Mouse (Mus musculus) spleen, postnatal 36 days (tissue): ENCODE results near the gene Tcap.
"Not testable (repeated sequence)": the region's sequence is repeated elsewhere in the genome, so short reads cannot be mapped to it uniquely, and the experiment has no call there.

Source experiments
- DNase-seq, 2 experiments: peaks; one replicate each; pipeline ENCODE4 v3.0.0; 2022; ENCODE audit warnings: low spot score in 2 of 2, mixed read lengths in 1 of 2

The Tcap gene

DNA sequence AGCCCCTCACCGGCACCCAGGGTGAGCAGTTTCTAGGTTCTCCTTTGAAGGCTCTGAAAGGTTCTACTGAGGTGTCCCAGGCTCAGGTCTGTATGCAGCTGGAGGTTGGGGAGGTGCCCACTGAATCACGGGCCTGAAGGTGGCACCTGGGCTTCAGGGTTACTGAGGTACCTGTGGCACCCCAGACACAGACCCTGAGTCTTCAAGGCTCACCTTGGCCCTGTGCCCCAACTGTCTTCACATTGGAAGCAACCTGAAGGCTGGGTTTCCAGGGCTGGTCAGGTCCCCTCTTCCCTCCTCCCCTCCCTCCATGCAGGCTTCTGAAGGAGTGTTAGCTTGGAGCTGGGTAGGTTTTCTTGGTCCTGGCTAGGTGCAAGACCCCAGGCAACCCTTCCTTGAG lies 2.0 kb upstream of the Tcap start:
- no peak for DNase-seq

GRCm38 (mm10) chr11:98382405-98382804 lies 1.2 kb upstream of the Tcap start:
- not testable (repeated sequence) for DNase-seq

DNA sequence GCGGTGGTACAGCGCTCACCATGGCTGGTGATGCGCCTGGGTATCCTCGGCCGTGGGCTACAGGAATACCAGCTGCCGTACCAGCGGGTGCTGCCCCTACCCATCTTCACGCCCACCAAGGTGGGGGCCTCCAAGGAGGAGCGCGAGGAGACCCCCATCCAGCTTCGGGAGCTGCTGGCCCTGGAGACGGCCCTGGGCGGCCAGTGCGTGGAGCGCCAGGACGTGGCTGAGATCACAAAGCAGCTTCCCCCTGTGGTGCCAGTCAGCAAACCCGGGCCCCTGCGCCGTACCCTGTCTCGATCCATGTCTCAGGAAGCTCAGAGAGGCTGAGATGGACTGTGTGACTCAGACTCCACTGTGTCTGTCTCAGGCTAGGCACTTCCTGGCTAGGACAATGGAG lies 605 bp downstream of the Tcap start:
- no peak for DNase-seq

- no peak for DNase-seq
Measured at GRCm38 (mm10) chr11:98384721-98385637, 1.4 kb downstream of the Tcap start.

DNA sequence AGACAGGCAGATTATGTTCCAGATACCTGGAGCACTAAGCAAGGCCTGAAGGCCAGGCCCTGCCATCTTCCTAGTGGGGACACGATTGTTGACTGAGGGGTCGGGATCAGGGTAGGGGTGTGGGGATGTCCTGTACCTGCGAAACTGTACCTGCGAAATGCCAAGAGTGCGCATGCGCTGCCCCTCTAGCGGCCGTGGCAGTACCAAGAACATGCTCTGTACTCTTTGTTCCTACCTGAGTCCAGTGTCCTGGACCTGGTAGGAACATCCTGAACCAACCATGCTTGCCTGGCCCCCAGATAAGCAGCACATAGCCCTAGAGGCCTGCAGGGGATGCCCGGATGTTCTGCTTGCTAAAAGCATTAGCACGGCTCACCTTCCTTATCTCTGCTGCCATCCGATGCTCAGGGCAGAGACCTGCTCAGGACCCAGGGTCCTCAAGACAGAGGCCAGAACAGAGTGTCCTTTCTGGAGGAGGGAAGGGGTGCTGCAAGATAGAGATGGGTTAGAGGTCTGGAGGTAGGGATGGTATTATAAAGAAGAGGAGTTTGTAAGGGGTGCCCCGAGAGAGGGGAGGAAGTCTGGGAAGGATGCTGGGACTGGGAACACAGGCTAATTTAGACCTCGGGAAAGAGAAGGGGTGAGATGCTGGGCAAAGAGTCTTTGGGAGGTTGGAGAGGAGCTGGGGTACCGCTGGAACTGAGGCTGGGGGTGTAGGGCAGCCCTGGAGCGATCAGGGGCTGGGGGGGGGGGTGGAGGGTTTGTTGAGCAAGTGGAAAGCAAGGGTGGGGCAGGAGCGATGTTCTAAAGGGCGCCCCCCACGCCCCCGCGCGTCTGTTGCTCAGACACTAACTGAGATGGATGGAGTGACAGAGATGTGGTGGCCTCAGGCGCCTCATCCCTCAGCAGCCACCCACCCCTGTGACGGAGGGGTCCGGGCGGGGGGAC lies 2.3 kb downstream of the Tcap start, which contains the start of gene Pnmt:
Gene Pnmt (plus strand): TSS at position 813 of the 948 bp plus-strand sequence.
- DNase-seq = no peak

- DNase-seq = no peak
Measured at GRCm38 (mm10) chr11:98386596-98386995, 3.0 kb downstream of the Tcap start.

- DNase-seq = no peak
Measured at GRCm38 (mm10) chr11:98387056-98387577, 3.5 kb downstream of the Tcap start.

DNA sequence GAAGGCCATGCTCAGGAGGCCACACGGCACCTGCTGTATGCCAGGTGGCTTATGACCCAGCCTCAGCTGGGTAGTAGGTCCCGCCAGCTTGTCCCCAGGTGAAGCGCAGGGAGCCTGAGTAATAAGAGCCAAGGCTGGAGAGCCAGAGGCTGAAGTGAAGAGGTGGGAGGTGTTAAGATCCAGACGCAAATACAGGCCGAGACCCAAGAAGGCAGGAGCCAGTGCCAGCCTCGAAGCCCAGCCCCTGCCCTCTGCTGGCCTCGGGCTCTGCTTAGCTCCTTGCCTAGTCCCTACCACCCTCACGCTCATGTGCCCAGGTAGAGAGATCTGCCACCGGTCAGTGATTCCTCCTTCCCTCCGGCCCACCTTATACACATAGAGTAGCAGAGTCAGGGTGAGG lies 4.7 kb downstream of the Tcap start:
- DNase-seq = no peak

- peak; percentile 34 to 49 for DNase-seq
Measured at GRCm38 (mm10) chr11:98389221-98389780, 5.7 kb downstream of the Tcap start.

GRCm38 (mm10) chr11:98390141-98390540 lies 6.5 kb downstream of the Tcap start:
- no peak for DNase-seq

DNA sequence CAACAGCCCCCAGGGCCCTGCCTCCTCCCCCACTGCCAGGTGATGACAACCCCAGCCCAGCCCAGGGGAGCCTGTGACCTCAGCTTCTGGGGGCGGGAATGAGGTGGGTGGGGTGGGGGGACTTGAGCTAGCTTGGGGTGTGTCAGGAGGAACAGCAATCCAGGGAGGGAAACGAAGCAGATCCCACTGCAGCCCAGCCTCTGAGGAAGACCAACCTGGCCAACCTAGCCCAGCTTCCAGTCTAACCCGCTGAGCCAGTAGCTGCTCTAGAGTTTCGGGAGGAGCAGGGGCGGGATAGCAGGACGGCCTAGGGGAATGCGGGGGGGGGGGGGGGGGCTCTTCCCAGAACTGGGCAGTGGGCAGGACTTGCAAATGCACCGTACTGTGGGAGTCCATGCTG lies 8.4 kb downstream of the Tcap start:
- DNase-seq = no peak

DNA sequence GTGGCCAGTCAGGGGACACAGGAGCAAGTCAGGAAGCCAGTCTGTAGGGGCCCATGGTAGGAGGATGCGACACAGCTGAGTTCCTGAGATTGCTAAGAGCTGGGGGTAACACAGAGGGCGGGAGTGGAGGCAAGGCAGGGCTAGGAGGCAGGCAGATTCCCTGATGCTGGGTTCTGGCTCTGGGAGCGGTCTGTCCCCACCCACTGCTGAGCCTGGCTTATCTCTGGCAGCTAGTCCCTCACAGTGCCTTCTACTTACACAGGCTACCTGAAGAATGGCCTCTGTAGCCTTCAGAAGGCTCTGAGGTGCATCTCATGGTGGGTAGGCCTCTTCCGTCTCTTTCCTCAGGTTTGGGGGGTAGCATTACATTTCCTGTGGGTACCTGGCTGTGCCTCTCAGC lies 9.0 kb downstream of the Tcap start:
- peak; percentile 32 to 38 for DNase-seq

DNA sequence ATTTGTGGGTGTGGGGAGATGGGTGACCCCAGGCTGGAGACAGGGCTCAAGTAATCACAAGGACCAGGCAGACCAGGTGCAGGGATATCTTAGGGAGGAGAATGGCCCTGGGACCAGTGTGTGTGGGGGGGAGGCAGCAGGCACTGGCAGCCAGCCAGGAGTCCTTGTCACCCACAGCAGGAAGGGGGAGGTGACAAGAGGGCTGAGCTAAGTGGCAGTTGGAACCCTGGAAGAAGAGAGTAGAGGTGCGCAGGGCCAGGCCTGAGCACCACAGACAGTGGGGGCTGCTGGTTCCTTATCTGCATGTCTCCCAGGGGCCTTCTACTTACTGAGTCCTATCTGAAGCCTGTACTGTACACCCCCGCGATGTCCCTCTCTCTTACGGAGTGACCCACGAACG lies 9.7 kb downstream of the Tcap start:
- DNase-seq = peak; percentile 53 to 54

- no peak for DNase-seq
Measured at GRCm38 (mm10) chr11:98394301-98394700, 10.7 kb downstream of the Tcap start.

GRCm38 (mm10) chr11:98395041-98395440 lies 11.4 kb downstream of the Tcap start:
- DNase-seq = peak; percentile 22 to 27

DNA sequence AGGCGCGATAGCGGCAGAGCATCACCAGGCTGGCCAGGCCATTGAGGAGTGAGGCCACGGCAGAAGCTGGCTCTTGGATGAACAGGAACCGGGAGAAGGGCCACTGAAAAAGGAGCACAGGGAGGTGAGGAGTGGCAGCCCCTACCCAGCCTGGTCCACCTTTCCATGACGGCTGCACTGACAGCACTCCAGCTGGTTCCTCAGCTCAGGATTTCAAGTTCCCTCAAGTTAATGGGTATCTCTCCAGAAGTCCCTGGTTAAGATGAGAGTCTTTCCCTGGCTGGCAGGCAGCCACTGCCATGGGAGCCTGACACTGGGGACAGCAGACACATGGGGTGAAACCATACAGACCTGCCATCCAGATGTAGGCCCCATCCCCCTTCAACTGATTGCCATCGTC lies 14.3 kb downstream of the Tcap start:
- no peak for DNase-seq

GRCm38 (mm10) chr11:98400161-98400726 lies 16.6 kb downstream of the Tcap start, which contains the start of gene Pgap3:
Pgap3 (minus strand) TSS chr11:98400490.
- DNase-seq = peak; percentile 87 to 89

- DNase-seq = no peak
Measured at GRCm38 (mm10) chr11:98400816-98401215, 17.2 kb downstream of the Tcap start.

GRCm38 (mm10) chr11:98406621-98407020 lies 23.0 kb downstream of the Tcap start:
- no peak for DNase-seq

DNA sequence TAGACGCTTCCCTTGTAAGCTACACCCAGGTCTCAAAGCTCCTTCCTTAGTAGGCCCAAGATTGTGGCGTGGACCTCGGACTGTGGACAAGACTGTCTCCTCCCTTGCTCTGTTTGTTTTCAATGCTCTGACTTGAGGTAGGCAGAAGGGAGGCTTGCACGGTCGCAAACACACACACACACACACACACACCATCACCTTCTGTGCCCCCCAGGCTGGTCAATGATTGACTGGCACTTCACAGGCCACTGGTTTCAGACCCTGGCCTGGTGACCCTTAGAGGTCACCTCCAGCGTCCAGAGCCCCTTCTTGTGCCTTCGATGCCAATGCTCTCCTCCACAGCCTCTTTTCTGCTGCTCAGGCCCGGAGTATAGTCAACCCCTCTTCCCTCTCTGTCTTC lies 25.3 kb downstream of the Tcap start:
- DNase-seq = no peak

DNA sequence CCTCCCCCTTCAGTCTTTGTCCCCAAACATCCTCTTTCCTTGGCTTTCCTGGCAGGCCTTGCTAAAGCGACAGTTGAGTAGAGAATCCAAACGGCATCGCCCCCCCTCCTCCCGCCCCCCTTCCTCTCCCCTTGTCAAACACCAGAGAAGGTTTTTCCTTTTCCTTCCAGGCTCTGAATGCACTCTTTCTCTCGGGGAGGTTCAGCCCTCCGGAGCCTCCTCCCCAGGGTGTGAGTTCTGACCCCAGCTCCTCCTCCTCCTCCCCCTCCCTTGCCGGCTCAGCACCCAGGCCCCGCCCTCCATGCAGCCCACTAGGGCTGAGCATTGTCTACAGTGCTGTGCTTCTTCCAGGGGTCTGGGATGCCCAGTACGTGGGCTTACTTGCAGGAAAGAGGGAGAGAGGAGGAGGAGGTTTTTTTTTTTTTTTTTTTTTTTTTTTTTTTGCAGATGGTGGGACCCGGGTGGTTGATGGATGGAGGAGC lies 25.8 kb downstream of the Tcap start:
- no peak for DNase-seq
